Mouse (Mus musculus) left cerebral cortex, adult 2 months (tissue): ENCODE data around the gene Vasp. TPM values are rescaled to one million over a fixed set of nuclear protein-coding genes. Genes with fewer than 3 reads are reported as not detected.
A peak's percentile ranks its signal among the peaks of the same experiment; 100 is the strongest.

Source experiments
- DNase-seq, 2 experiments: peaks; one replicate each; pipeline ENCODE4 v3.0.0; 2021 to 2022; ENCODE audit warnings: low spot score in 2 of 2, mixed read lengths in 1 of 2; ENCODE audit errors: extremely low spot score in 1 of 2
- H3K27ac ChIP-seq: fragments of 200-600 bp; 2 replicates; pipeline ENCODE4 v1.8.1; 2022
- H3K4me3 ChIP-seq: fragments of 200-600 bp; 2 replicates; pipeline ENCODE4 v1.8.1; 2022
- CTCF ChIP-seq: fragments of 200-600 bp; IDR thresholded peaks from 2 replicates; pipeline ENCODE4 v1.8.1; 2022; ENCODE audit warnings: antibody characterized with exemption, mild to moderate bottlenecking, moderate library complexity
- intact Hi-C: fragments of 180-260 bp; cut with DNase I; formaldehyde crosslinking; loops from one replicate; pipeline ENCODE4 v1.15.1; 2025
- total RNA-seq, 2 experiments: library from RNA; stranded (reverse); gene quantifications; 2 replicates each; pipeline ENCODE4 v1.2.3; 2021

Vasp gene
- total RNA-seq, 2 experiments from 2014 or later = 13.2 to 14.6 TPM

DNA sequence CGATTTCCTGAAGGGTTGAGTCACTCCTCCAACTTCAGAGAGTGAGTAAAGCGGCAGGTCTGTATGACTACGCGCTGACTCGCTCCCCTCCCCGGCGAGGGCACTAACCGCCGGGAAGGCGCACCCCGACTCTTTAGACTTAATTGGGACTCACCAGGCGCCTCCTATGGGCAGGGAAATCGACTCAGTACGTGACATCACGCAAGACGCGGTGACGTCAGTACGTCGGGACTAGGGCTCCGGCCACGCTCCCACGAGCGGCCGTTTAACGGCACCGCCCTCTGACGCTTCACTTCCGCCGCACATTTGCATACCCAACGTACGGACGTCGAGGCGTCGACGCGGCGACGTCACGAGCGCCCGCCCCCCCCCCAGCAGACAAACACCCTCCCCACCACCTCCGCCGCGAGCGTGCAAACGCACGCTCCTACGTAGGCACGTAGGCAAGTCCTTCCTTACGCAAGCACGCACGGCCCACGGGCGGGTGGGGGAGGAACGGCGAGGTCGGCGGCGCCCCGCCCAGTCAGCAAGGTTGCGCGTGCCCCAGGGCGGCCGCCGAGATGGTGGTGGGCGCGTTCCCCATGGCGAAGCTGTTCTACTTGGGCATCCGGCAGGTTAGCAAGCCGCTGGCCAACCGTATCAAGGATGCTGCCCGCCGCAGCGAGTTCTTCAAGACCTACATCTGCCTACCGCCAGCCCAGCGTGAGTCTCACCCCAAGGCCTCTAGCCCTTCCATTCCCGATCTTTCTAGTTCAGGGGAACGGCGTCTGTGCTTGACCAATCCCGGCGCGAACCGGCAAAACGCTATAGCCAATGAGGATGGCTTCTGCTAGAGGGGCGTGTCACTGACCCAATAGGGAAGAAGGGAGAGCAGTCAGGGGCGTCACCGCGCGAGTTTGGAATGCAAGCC is 43.5 kb downstream of the Vasp start, which contains the start of gene Opa3:
Gene Opa3, plus strand, starts transcription at position 452 of the 910 bp plus-strand sequence.
- Histone ChIP-seq H3K4me3 (peak within 1 kb of the TSS; percentile 83), H3K27ac (peak within 1 kb of the TSS; percentile 100)
- peak; percentile 100 for DNase-seq
- intact Hi-C loops = no loop called here
- TF ChIP-seq CTCF = peak; percentile 62

GRCm38 (mm10) chr7:19226817-19227797 is 44.5 kb downstream of the Vasp start:
- peak; percentile 33 to 40 for DNase-seq
- intact Hi-C loops = no loop called here
- Histone ChIP-seq H3K27ac (peak overlapping the region; percentile 97), H3K4me3 (peak overlapping the region; percentile 56)
- TF ChIP-seq CTCF = no peak

- H3K4me3 ChIP-seq = no peak overlapping the region
- no peak overlapping the region for H3K27ac ChIP-seq
- TF ChIP-seq CTCF = no peak
- DNase-seq = no peak
- intact Hi-C loops = no loop called here
Observed at GRCm38 (mm10) chr7:19224933-19225332, 46.7 kb downstream of the Vasp start.

DNA sequence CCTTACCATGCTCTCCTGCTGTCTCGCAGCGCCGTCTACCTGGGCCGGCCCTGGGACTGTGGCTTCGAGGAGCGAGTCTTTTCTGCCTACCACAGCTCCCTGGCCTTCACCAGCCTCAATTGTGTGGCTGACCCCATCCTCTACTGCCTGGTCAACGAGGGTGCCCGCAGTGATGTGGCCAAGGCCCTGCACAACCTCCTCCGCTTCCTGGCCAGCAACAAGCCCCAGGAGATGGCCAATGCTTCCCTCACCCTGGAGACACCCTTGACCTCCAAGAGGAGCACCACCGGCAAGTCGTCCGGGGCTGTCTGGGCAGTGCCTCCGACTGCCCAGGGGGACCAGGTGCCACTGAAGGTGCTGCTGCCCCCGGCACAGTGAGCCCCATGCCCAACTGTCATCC is 48.7 kb downstream of the Vasp start:
- no peak for DNase-seq
- TF ChIP-seq CTCF = no peak
- intact Hi-C loops = no loop called here
- Histone ChIP-seq H3K4me3 (no peak overlapping the region), H3K27ac (no peak overlapping the region)

GRCm38 (mm10) chr7:19222189-19222588 is 49.4 kb downstream of the Vasp start:
- no peak for DNase-seq
- no peak for TF ChIP-seq CTCF
- no peak overlapping the region for H3K27ac ChIP-seq
- H3K4me3 ChIP-seq = no peak overlapping the region
- intact Hi-C loops = no loop called here

DNA sequence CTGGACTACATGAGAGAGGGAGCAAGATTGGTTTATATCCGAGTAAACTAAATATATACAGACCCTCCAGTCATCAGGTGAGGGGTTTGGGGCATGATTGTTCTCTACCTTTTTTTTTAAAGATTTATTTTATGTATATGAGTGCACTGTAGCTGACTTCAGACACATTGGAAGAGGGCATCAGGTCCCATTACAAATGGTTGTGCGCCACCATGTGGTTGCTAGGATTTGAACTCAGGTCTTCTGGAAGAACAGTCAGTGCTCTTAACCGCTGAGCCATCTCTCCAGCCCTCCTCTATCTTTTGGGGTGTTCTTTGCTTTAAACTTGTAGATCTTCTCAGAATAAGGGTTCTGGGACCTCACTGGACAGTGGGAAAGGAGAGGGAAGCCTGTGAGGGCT is 51.6 kb downstream of the Vasp start:
- H3K4me3 ChIP-seq = no peak overlapping the region
- TF ChIP-seq CTCF = no peak
- H3K27ac ChIP-seq = no peak overlapping the region
- DNase-seq = no peak
- intact Hi-C loops = no loop called here

DNA sequence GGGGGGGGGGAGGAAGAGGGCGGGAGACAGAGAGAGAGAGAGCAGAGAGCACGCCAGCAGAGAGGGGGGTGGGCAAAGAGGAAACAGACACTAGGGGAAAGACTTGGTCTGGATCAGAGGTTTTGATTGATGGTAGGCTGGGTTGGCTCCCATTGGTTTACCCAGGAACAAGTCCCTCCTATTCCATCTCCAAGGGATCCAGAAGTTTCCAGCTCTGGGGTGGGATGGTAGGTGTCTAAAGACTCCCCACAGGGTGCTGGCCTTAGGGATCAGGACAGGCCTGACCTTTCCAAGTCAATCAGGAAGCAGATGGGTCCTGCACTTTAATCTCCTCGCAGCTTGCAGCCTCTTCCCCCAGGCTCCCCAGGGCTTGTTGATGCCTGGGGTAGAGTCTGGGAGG is 53.7 kb downstream of the Vasp start:
- no peak for TF ChIP-seq CTCF
- intact Hi-C loops = no loop called here

DNA sequence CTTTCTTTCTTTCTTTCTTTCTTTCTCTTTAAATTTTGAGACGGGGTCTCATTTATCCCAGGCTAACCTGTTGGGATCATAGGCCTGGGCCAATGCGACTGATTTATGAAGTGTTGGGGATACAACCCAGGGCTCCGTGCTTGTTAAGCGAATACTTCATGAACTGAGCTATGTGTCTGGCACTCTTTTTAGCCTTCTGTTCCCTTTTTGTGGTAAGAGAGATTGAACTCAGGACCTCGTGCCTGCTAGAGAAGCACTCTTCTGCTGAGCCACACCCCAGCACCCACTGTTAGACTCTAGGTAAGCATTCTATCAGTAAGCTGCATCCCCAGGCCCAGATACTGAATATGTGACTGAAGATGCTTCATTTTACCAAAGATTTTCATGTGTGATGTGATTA is 54.1 kb downstream of the Vasp start:
- no peak for DNase-seq
- Histone ChIP-seq H3K4me3 (no peak overlapping the region), H3K27ac (no peak overlapping the region)
- intact Hi-C loops = no loop called here
- TF ChIP-seq CTCF = no peak

More for the DNA sequence above, 53.7 kb downstream of the Vasp start:
- H3K27ac ChIP-seq = no peak overlapping the region
- no peak overlapping the region for H3K4me3 ChIP-seq
- no peak for DNase-seq

GRCm38 (mm10) chr7:19214940-19215339 is 56.7 kb downstream of the Vasp start:
- intact Hi-C loops = no loop called here
- TF ChIP-seq CTCF = no peak
- no peak for DNase-seq
- Histone ChIP-seq H3K4me3 (no peak overlapping the region; the same call in 1 of the 2 replicates), H3K27ac (no peak overlapping the region; the same call in 1 of the 2 replicates)

GRCm38 (mm10) chr7:19214369-19214768 is 57.2 kb downstream of the Vasp start:
- no peak overlapping the region; the same call in 1 of the 2 replicates for H3K27ac ChIP-seq
- no peak for TF ChIP-seq CTCF
- DNase-seq = no peak
- intact Hi-C loops = no loop called here
- H3K4me3 ChIP-seq = no peak overlapping the region; the same call in none of the 2 replicates

GRCm38 (mm10) chr7:19213385-19213784 is 58.2 kb downstream of the Vasp start:
- DNase-seq = no peak
- Histone ChIP-seq H3K27ac (no peak overlapping the region; the same call in 1 of the 2 replicates), H3K4me3 (peak overlapping the region; percentile 27; the same call in 1 of the 2 replicates)
- intact Hi-C loops = no loop called here
- TF ChIP-seq CTCF = no peak
